Mouse (Mus musculus) liver, postnatal 0 days (tissue): ENCODE results near the gene Srbd1. TPM values are rescaled to one million over a fixed set of nuclear protein-coding genes. Genes with fewer than 3 reads are reported as not detected.

Experiments
- ATAC-seq: fragments of 200-750 bp; cut with Nextera tagmentation; 2 replicates; pipeline ENCODE4 v1.8.0; 2017; ENCODE audit warnings: mild to moderate bottlenecking, moderate library complexity
- DNase-seq: peaks from one replicate; pipeline ENCODE4 v3.0.0-alpha.2; 2016
- H3K27ac ChIP-seq: fragments of 300-500 bp; sonication (generic); 2 replicates; pipeline ENCODE4 v1.5.1; 2014; ENCODE audit warnings: antibody characterized with exemption, moderate library complexity, mild to moderate bottlenecking, low read depth
- H3K27me3 ChIP-seq: fragments of 300-500 bp; sonication (generic); 2 replicates; pipeline ENCODE4 v1.6.1; 2014; ENCODE audit warnings: low read length, control low read depth, mixed read lengths; ENCODE audit not compliant: insufficient read depth
- H3K36me3 ChIP-seq: fragments of 300-500 bp; sonication (generic); replicated peaks from 2 replicates; pipeline ENCODE4 v1.6.1; 2014; ENCODE audit warnings: mild to moderate bottlenecking, control low read depth, low read length, moderate library complexity, mixed read lengths; ENCODE audit not compliant: insufficient read depth
- H3K4me1 ChIP-seq: fragments of 300-500 bp; sonication (generic); 2 replicates; pipeline ENCODE4 v1.6.1; 2014; ENCODE audit warnings: antibody characterized with exemption, mild to moderate bottlenecking, control low read depth; ENCODE audit not compliant: insufficient read depth
- H3K4me2 ChIP-seq: fragments of 300-500 bp; sonication (generic); 2 replicates; pipeline ENCODE4 v1.6.1; 2014; ENCODE audit warnings: low read depth, mild to moderate bottlenecking, low read length, moderate library complexity, mixed read lengths
- H3K4me3 ChIP-seq: fragments of 300-500 bp; sonication (generic); 2 replicates; pipeline ENCODE4 v1.5.1; 2014; ENCODE audit warnings: low read depth, low read length
- H3K9ac ChIP-seq: fragments of 300-500 bp; sonication (generic); replicated peaks from 2 replicates; pipeline ENCODE4 v1.6.1; 2014; ENCODE audit warnings: mild to moderate bottlenecking, moderate library complexity
- H3K9me3 ChIP-seq: fragments of 300-500 bp; sonication (generic); 2 replicates; pipeline ENCODE4 v1.6.1; 2016; ENCODE audit warnings: mild to moderate bottlenecking, control low read depth, low read length, mixed read lengths
- CTCF ChIP-seq: sonication (generic); IDR thresholded peaks from 2 replicates; pipeline ENCODE4 v1.5.1; 2016; ENCODE audit warnings: antibody characterized with exemption, low read depth
- EP300 ChIP-seq: IDR thresholded peaks from 2 replicates; pipeline ENCODE4 v1.6.1; 2016; ENCODE audit warnings: antibody characterized with exemption, low read depth, mild to moderate bottlenecking
- WGBS: fragments of 180-500 bp; shearing (Covaris S2); extraction: QIAGEN DNeasy Blood & Tissue Kit; methylation state at CpG from one replicate; pipeline ENCODE4 v1.1.7; 2014; ENCODE audit not compliant: insufficient replicate concordance; 5-methylcytosine and 5-hydroxymethylcytosine counted together
- polyA plus RNA-seq: library from polyadenylated mRNA; unstranded; fragments of >200 nt; fragmentation: Nextera tagmentation; extraction: Ambion mirVana; gene quantifications from 2 replicates; pipeline ENCODE4 v1.2.1, GENCODE M21; 2015

Gene Srbd1
- polyA plus RNA-seq, 1 experiment from 2014 or later, result 3.9 TPM

DNA sequence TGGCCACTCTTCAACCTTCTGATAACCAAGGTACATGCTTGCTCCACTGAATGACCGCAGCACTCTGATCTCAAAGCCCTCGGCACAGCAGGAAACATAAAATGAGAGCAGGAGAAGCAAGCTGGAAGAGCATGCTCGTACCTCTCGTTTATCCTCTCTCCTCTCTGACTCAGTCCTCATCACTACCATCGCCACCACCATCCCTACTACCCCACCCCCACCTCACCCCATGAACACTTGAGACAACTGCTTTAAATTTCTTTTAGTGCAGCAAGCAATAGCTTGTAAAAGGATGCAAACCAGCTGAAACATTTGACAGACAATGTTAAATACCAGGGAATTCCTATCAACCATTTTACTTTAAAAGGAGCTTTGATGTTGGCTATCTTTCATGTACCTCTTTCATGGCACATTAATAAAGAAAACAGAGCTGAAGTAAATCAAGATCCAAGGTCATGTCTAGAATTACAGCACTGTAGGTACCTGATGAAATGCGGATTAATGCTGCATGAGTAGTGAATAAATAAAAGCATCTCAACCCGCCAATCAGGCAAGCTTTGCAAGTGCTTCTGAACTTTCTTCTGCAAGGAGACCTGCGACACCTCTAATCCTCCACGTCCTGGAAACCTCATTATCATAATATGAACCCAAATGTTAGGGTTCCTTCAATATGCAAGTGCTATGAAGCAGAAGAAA is 54.9 kb downstream of the Srbd1 start:
- 82% methylated on average over 9 of the region's 9 CpGs for WGBS
- no peak overlapping the region for H3K9ac ChIP-seq
- H3K4me1 ChIP-seq, result no peaks in the 10 kb centered on the region
- H3K36me3 ChIP-seq, result 0 out of 2 replicates have a peak, but pooled peaks cover 2% of the 10 kb centered on the region
- ATAC-seq, result no peak
- no peak for DNase-seq
- no peak overlapping the region for H3K27ac ChIP-seq
- no peak overlapping the region for H3K4me3 ChIP-seq
- H3K4me2 ChIP-seq, result no peak overlapping the region
- H3K27me3 ChIP-seq, result no peaks in the 10 kb centered on the region
- TF ChIP-seq EP300 (no peak), CTCF (no peak)
- H3K9me3 ChIP-seq, result no peaks in the 10 kb centered on the region

DNA sequence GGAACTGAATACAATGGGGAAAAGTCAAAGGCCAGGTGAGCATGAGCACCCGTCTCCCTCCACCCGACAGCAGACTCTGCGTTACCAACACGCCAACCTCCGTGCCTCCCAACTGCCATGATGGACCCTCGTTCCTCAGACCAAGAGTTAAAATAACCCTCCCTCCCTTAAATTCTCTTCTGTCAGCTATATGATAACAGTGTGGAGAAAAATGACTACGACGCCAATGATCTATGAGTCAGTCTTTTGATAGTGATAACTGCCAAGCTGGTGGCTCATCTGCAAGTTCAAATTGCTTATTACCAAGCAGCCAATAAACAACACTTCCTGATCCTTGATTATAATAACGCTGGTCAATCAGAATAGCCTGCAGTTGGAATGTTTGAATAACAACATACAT is 57.1 kb downstream of the Srbd1 start:
- TF ChIP-seq EP300 (no peak), CTCF (no peak)
- WGBS, result 86% methylated on average over 9 of the region's 9 CpGs
- Histone ChIP-seq H3K27ac (no peak overlapping the region), H3K4me3 (no peak overlapping the region), H3K27me3 (no peaks in the 10 kb centered on the region), H3K9me3 (no peaks in the 10 kb centered on the region), H3K9ac (no peak overlapping the region), H3K4me2 (no peak overlapping the region), H3K36me3 (0 out of 2 replicates have a peak, but pooled peaks cover 2% of the 10 kb centered on the region), H3K4me1 (no peaks in the 10 kb centered on the region)
- DNase-seq (no peak), ATAC-seq (no peak)

DNA sequence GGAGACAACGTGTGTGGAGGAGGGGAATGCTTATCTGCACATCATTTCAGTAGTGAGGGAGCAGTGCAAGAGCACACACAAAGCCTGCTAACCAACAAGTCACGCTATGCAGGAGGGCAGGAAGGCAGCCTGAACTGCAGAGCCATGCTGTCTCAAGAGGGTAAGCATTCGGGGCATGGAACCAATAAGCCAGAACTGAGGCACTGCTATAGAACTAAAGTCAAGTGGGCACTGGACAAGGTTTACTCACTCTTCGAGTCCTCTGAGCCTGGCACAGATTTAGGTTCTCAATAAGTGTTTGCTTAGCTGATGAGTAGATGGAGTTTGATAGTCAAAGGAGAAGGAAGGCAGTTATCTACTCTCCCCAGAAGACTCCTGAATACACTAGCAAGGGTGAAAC is 58.8 kb downstream of the Srbd1 start:
- Histone ChIP-seq H3K9me3 (no peaks in the 10 kb centered on the region), H3K9ac (no peak overlapping the region), H3K27ac (no peak overlapping the region), H3K4me3 (no peak overlapping the region), H3K36me3 (0 out of 2 replicates have a peak, but pooled peaks cover 2% of the 10 kb centered on the region), H3K4me1 (no peaks in the 10 kb centered on the region), H3K27me3 (no peaks in the 10 kb centered on the region), H3K4me2 (no peak overlapping the region)
- WGBS, result 71% methylated on average over 4 of the region's 4 CpGs
- DNase-seq (no peak), ATAC-seq (no peak)
- no peak for TF ChIP-seq CTCF
- TF ChIP-seq EP300, result no peak

DNA sequence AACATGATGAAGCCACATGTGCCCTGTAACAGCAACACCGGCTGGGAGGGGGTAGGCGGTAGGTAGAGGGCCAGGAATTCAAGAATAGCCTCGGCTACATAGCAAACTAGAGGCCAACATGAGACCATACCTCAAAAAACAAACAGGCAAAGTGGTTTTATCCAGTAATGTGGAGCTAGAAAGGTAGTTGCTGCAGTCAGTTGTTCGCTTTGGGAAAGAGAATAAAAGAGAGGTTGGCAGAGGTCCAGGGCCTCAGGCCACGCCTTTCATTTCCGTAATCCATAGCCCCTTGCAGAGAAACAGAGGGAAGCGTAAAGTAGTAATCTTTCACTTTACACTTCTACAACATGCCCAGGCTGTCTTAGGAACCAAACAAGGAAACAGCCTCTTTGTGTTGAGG is 61.8 kb downstream of the Srbd1 start:
- Histone ChIP-seq H3K9me3 (no peaks in the 10 kb centered on the region), H3K9ac (no peak overlapping the region), H3K27me3 (no peaks in the 10 kb centered on the region), H3K4me3 (no peak overlapping the region), H3K27ac (no peak overlapping the region), H3K4me1 (no peaks in the 10 kb centered on the region), H3K4me2 (no peak overlapping the region), H3K36me3 (peaks cover 2% of the 10 kb centered on the region; the same call in 1 of the 2 replicates)
- ATAC-seq (no peak), DNase-seq (no peak)
- TF ChIP-seq EP300 (no peak), CTCF (no peak)
- WGBS, result 85% methylated on average over 7 of the region's 7 CpGs

DNA sequence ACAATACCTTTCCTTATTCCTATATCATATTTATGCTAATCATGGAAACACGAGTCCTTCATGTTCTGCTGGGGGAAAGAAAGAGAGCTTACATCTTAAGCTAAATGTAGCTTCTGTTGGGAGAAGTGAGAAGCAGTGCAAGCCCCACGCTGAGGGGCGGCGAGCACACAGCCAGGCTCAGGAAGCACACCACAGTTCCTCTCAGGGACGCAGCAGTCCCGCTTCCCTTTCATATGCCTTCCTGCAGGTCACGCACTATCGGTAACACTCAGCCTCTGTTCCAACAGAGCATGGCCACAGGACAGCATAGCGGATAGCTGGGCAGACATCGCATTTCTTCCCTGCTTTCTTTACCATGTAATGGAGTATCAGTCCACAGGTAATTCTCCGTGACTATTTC is 66.9 kb downstream of the Srbd1 start:
- Histone ChIP-seq H3K4me3 (no peak overlapping the region), H3K27ac (no peak overlapping the region), H3K4me1 (no peaks in the 10 kb centered on the region), H3K9ac (no peak overlapping the region), H3K9me3 (no peaks in the 10 kb centered on the region), H3K27me3 (no peaks in the 10 kb centered on the region), H3K4me2 (no peak overlapping the region), H3K36me3 (no peaks in the 10 kb centered on the region; the same call in 1 of the 2 replicates)
- ATAC-seq (no peak), DNase-seq (no peak)
- TF ChIP-seq EP300 (no peak), CTCF (no peak)
- 44% methylated on average over 11 of the region's 11 CpGs for WGBS

DNA sequence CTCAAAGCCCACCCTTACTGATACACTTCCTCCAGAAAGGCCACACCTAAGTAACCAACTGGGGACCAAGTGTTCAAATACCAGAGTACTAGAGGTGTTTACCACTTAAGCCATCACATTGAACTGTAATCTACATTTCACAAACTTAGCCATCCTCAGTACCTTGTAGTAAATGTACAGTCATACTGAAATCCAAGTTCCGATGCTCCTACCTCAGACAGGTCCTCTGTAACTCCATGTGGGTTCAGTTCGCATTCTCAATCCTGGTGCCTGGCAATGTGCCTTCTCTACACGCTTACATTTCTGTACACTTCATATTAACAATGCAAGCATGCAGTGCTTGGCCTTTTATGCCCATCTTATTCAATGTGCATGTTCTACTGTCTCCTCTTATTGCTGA is 77.5 kb downstream of the Srbd1 start:
- no peaks in the 10 kb centered on the region for H3K27me3 ChIP-seq
- no peak overlapping the region for H3K4me3 ChIP-seq
- TF ChIP-seq CTCF (no peak), EP300 (no peak)
- H3K9me3 ChIP-seq, result no peaks in the 10 kb centered on the region
- H3K4me1 ChIP-seq, result no peaks in the 10 kb centered on the region
- no peak for DNase-seq
- H3K27ac ChIP-seq, result no peak overlapping the region
- H3K4me2 ChIP-seq, result no peak overlapping the region
- 86% methylated on average over 3 of the region's 3 CpGs for WGBS
- no peaks in the 10 kb centered on the region for H3K36me3 ChIP-seq
- no peak overlapping the region for H3K9ac ChIP-seq
- no peak for ATAC-seq

DNA sequence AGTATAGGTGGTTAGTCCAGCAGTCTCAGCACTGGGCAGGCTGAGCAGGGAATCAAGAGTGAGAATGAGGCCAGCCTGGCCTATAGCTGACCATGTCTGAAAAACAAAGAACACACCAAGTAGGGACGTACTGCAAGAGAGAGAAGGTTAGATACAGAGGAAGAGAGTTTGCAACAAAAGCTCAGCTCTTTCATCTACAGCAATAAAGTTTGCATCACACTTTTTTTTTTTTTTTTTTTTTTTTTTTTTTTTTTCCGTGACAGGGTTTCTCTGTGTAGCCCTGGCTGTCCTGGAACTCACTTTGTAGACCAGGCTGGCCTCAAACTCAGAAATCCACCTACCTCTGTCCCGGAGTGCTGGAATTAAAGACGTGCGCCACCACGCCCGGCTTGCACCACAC is 79.1 kb downstream of the Srbd1 start:
- no peak overlapping the region for H3K4me3 ChIP-seq
- TF ChIP-seq EP300, result no peak
- TF ChIP-seq CTCF, result no peak
- no peak for DNase-seq
- H3K27me3 ChIP-seq, result no peaks in the 10 kb centered on the region
- H3K9me3 ChIP-seq, result no peaks in the 10 kb centered on the region
- no peaks in the 10 kb centered on the region for H3K4me1 ChIP-seq
- no peak overlapping the region for H3K27ac ChIP-seq
- 90% methylated on average over 6 of the region's 7 CpGs for WGBS
- no peak overlapping the region for H3K4me2 ChIP-seq
- ATAC-seq, result no peak
- no peak overlapping the region for H3K9ac ChIP-seq
- H3K36me3 ChIP-seq, result no peaks in the 10 kb centered on the region
